Mouse (Mus musculus) megakaryocyte-erythroid progenitor cell, adult 5-6 weeks (primary cell): ENCODE results near the gene Pcmt1. TPM values are rescaled to one million over a fixed set of nuclear protein-coding genes. Genes with fewer than 3 reads are reported as not detected.
"Not testable (repeated sequence)": the region's sequence is repeated elsewhere in the genome, so short reads cannot be mapped to it uniquely, and the experiment has no call there.

Experiments used
- ATAC-seq: replicated peaks from 2 replicates; pipeline ENCODE4 v1.8.0; 2016; ENCODE audit warnings: mild to moderate bottlenecking, inconsistent platforms; ENCODE audit not compliant: severe bottlenecking, poor library complexity, low FRiP score, low TSS enrichment
- total RNA-seq, 2 experiments: library from RNA; stranded (forward) in 1 of 2; stranded (reverse) in 1 of 2; fragments of 200-1000, 215-1000 nt in 1 of 2; fragments of >200 nt in 1 of 2; fragmentation: Nextera tagmentation in 1 of 2; gene quantifications; 2 replicates each; pipeline ENCODE4 v1.2.3; 2014 to 2017

Gene Pcmt1
- total RNA-seq, 2 experiments from 2014 or later, result 83.6 to 106 TPM

DNA sequence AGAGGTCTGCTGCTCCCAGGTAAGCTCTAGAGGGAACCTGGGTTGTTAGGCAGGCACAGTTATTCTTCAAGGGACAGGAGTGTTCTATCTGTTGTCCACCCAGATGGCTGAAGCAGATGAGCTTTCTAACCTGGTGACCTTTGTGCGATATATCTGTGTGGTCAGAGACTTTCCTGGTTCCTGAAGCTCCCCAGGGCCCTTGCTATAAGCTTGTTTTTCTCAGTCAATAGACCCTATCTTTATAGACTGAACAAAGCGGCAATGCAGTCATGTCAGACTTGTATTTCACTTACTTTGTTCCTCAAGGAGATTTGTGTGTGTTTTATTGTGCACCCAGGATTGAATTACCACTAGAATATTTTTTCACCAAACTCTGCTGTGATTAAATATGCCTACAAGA is 29.9 kb downstream of the Pcmt1 start:
- ATAC-seq, result no peak

DNA sequence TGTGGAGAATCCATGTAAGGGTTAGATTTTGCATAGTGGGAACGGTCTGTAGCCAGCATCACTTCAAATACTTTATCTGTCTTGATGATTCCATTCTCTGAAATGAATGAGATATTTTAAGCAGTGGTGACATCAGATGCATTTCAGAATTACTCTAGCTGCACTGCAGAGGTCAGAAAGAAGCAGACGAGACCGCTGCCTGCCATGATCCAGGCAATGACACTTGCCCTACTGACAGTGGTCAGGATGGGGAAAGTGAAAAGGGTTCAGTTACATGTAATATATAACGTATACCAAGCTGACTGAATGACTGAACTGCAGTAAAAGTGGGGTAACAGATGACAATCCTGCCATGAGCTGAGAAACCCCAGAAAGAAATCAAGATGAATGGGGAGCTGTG is 31.9 kb downstream of the Pcmt1 start:
- ATAC-seq, result no peak

DNA sequence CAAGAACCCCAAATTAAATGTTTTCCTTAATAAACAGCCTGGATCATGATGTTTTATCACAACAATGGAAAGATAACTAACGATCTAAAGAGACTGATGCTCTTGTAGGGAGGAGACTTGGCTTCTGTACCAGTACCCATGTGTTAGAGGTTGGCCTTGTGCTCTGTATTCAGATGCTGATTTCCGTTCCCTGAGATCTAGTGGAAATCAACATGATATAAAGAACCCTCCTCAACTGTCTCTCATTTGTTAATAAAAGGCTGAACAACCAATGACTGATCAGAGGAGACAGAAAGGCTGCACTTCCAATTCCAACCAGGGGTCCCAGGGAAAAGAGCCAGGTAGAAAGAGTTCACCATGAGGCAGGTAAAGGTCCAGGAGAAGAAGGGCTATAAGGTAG is 35.0 kb downstream of the Pcmt1 start:
- no peak for ATAC-seq

DNA sequence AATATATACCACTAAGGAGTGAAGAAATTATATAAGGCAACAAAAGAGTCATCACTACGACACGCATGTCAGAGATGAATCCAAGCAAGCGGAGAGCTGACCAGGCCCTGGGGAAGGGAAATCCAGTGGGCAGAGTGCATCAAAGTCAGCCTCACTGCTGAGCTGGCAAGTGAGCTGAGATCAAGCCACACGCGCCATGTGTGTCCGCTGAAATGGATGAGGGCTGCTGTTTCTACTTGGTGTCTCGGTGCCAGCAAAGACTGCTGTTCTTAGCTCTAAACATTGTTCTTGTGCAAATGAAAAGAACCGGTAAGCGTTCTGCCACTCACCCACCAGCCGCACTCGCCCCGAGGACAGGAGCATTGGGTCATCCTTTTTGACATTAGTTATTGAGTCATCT is 40.6 kb downstream of the Pcmt1 start:
- no peak for ATAC-seq

- no peak for ATAC-seq
Observed at GRCm38 (mm10) chr10:7630951-7631720, 49.8 kb downstream of the Pcmt1 start.

- ATAC-seq, result no peak
Observed at GRCm38 (mm10) chr10:7630286-7630685, 50.6 kb downstream of the Pcmt1 start.

DNA sequence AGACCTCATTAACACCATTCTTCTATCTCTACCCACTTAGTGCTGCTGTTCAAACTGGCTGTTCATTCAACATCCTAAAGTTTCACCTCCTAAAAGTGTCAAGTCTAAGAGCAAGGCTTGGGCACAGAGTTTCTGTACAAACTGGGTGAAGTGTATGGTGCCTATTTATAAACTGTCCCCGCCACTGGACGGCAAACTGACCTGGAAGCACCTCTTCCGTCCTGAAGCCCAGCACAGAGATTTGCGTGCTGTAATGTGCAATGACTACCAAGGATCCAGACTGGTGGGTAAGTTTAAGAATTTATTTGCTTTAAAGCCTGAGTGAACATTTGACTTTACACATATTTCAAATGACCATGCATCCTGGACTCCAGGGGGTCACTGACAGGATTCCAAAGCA is 51.8 kb downstream of the Pcmt1 start:
- ATAC-seq, result no peak

DNA sequence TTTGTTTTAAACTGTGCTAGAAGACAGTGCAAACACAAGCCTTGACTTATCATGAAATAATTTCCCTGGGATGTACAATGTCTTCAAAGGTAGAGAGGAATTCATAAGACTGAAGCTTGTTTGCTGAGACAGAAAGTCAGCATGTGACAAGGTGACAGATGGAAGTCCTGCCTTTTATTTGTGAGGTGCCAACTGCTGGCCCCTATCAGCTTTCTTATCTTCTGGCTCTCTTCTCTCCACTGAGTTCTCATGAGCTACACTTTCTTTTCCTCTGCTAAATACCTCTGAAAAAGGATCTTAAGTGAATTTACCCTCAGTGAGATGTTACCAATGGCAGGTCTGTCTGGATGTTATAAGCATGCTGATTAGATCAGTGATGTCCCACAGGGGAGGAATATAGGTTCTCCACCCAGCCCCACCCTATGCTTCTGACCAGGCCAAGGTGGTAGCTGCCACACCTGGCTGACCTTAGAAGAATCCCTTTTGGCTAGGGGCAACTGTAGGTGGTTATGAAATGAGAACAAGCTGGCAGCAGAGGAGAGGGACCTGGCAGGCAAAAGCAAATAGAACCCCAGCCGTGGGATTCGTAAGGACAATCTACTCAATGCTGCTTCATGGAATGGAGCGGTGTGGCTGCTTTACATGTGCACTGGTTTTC is 56.9 kb downstream of the Pcmt1 start:
- peak; percentile 33; the same call in 1 of the 2 replicates for ATAC-seq

GRCm38 (mm10) chr10:7622378-7622777 is 58.6 kb downstream of the Pcmt1 start:
- ATAC-seq, result no peak

GRCm38 (mm10) chr10:7620723-7621122 is 60.2 kb downstream of the Pcmt1 start:
- no peak for ATAC-seq

- ATAC-seq, result no peak
Observed at GRCm38 (mm10) chr10:7619821-7620241, 61.1 kb downstream of the Pcmt1 start.

- ATAC-seq, result not testable (repeated sequence)
Observed at GRCm38 (mm10) chr10:7617556-7617955, 63.4 kb downstream of the Pcmt1 start.

DNA sequence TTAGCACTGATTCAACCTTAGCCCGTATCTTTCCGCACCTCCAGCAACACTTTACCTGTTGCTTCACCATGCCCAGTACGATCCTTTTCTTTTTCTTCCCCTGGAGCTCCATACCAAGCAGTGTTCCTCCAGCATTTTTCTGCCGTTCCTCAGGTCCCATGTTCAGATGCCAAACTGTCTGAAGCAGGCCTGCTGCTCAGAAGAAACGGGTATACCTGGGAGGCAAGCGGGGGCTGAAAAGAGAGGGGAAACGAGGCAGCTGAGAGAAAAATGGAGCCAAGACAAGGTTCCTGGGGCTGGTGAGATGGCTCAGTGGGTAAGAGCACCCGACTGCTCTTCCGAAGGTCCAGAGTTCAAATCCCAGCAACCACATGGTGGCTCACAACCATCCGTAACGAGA is 63.8 kb downstream of the Pcmt1 start:
- not testable (repeated sequence) for ATAC-seq

- ATAC-seq, result no peak
Observed at GRCm38 (mm10) chr10:7614834-7615233, 66.1 kb downstream of the Pcmt1 start.

DNA sequence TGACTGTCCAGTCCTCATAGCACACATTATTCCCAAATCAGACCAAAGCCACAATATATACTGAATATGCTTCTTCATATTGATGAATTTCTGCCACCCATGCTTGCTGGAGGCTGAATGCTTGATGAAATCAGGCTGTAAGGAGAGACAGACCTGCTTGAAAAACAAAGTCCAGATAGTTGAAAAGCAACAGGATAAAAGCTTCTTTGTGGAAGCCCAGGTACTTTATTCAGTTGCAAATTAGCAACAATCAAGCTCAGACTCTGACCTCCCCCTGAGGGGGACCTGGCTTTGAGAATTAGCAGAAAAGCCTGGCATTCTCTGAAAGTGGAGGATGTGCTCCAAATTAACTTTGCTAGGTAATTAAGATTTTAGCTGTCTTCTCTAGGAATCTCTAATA is 68.7 kb downstream of the Pcmt1 start:
- ATAC-seq, result not testable (repeated sequence)

- ATAC-seq, result no peak
Observed at GRCm38 (mm10) chr10:7611647-7612046, 69.3 kb downstream of the Pcmt1 start.

- ATAC-seq, result no peak
Observed at GRCm38 (mm10) chr10:7608611-7609010, 72.3 kb downstream of the Pcmt1 start.

DNA sequence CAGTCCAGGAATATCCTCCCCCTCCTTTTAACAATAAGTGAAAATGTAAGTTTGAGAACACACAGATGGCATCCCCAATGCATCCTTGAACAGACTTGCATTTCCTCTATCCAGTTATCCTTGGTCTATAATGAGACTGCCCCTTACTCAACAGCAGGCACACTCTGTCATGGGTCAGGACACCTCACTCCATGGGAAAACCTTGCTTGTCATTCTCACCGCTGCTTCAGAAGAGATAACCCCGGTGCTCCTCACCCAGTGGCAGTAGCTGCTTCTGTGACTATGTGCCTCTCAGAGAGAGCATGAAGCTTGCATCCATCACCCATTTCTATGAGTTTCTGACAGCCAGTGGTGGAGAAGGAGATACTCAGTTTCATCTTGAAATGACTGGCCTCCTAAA is 74.5 kb downstream of the Pcmt1 start:
- no peak for ATAC-seq

DNA sequence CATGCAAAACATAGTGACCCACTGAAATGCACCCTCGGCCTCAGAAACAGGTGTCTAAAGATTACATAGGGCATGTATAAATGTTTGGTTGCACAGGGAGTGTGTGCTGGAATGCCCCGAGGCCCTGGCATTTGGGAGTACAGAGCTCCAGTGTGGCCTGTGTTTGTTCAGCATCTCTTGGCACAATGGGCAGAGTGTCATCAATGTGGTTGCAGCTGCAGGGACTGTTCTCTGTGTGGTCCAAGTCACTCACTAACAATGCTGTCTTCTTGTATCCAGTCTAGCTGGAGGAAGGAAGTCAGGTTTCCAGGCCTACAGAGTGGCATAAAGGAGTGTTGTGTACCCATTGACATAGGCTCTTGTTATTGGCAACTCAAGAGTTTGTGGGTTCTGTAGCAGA is 75.8 kb downstream of the Pcmt1 start:
- no peak for ATAC-seq

GRCm38 (mm10) chr10:7600647-7601046 is 80.3 kb downstream of the Pcmt1 start:
- peak; percentile 94 for ATAC-seq

DNA sequence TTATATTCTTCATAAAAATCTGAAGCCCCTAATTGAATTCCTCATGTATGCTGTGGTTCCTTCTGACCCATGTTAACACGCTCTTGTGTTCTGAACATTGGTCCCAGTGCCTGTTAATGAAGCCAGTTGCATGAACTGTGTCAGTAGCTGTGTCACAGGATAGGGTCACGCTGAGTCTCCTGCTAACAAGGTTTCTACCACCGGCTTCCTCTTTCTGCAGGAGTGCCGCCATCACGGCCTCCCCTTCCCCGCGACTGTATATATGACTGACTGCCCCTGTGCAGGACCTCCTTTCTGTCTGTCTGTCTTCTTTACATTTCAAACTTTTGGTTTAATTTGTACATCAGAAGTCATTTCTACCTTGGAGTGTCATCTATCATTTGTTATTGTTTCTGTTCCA is 82.8 kb downstream of the Pcmt1 start:
- no peak for ATAC-seq
